Comparison of ENCODE assay signal across 10 mouse cellular contexts in the genomic region with DNA sequence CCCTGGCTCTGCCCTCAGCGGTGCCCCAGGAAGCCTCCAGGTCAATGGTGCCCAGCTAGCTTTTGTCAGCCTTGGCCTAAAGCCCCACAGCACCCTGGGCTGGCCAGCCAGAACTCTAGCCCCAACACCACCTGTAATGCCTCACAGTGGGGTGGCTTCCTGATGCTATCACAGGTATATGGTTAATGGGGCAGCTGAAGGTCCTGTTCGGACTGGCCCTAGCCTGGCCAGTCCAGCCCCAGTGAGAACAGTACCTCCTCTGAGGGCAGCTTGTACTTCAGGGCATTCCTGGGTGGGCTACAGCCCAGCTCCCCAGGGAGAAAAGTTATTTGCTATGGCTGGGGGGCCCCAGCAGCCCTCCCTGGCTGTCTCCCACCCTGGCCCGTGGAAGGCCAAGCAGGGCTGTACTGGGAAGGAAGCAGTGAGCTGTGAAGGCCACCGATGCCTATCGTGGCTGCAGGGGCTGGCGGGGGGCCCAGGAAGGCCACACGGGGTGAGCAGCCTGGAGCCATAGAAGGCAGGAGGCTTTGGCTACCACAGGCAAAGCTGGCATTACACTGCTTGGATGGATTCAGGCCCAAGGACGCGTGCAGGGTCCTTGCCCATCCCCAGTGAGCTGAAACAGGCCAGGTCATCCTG. TPM values are rescaled to one million over a fixed set of nuclear protein-coding genes. Genes with fewer than 3 reads are reported as not detected.
DNase-seq lines count a peak whose midpoint lies in the region.
"Had no signal": no experiment of that assay in that cellular context is flagged by ENCODE, and none has a peak within 500 bp of the region (broad histone marks: within the 10 kb centered on the region; RNA-seq: fewer than 3 reads in every experiment).

No protein-coding gene starts in this region.

- peak; percentile 49 for DNase-seq in gastrocnemius, postnatal 14 days
- no peak for DNase-seq in gastrocnemius, postnatal 4 days (ENCODE audit: low spot score in 2 of 2)
- DNase-seq in adrenal gland, postnatal 10 days = peak; percentile 63
- DNase-seq in heart, postnatal 10 days = peak; percentile 41 to 47
- DNase-seq in kidney, postnatal 36 days = peak; percentile 68 to 74
- DNase-seq in frontal cortex, postnatal 25 days (ENCODE audit: low spot score in 2 of 2) = no peak
- no peak for DNase-seq in thymus, postnatal 36 days
- no peak for DNase-seq in layer of hippocampus, postnatal 36 days
- DNase-seq: cerebellum, adult 18-20 months; left cerebral cortex, postnatal 4 days had no signal

- intact Hi-C loops in gastrocnemius, postnatal 14 days (cut with DNase I; ENCODE audit: low total_unique reads) = no loop called here
- intact Hi-C loops in heart, postnatal 10 days (cut with DNase I) = no loop called here

RNA-seq across cellular contexts. Expression of a gene that starts 0.9 kb away (rescaled TPM):
- not detected for total RNA-seq in gastrocnemius, postnatal 14 days (2021)
- not detected for total RNA-seq in gastrocnemius, postnatal 4 days (2021)
- 1 to 10 TPM in 1 of 2 experiments, under 1 TPM in 1; 0.30 to 1.4 TPM for total RNA-seq in adrenal gland, postnatal 10 days (2021)
- total RNA-seq in heart, postnatal 10 days (2021) = not detected
- under 1 TPM; 0.17 to 0.61 TPM for total RNA-seq in layer of hippocampus, postnatal 36 days (2021)
- total RNA-seq: left cerebral cortex, postnatal 4 days had no signal

RNA-seq across cellular contexts. Expression of a gene that starts 0.9 kb away (rescaled TPM):
- 10 to 100 TPM; 29.8 to 30.2 TPM for total RNA-seq in gastrocnemius, postnatal 14 days (2021)
- 10 to 100 TPM; 46.7 to 50.8 TPM for total RNA-seq in gastrocnemius, postnatal 4 days (2021)
- total RNA-seq in adrenal gland, postnatal 10 days (2021) = 100 to 1,000 TPM; 101 to 118 TPM
- total RNA-seq in heart, postnatal 10 days (2021) = 10 to 100 TPM; 76.6 to 78.5 TPM
- 100 to 1,000 TPM; 125 to 129 TPM for total RNA-seq in layer of hippocampus, postnatal 36 days (2021)

RNA-seq across cellular contexts. Expression of a gene that starts 6.7 kb away (rescaled TPM):
- total RNA-seq in gastrocnemius, postnatal 14 days (2021) = not detected
- total RNA-seq in gastrocnemius, postnatal 4 days (2021) = not detected
- not detected for total RNA-seq in adrenal gland, postnatal 10 days (2021)
- total RNA-seq in heart, postnatal 10 days (2021) = not detected
- under 1 TPM; 0.95 to 0.96 TPM for total RNA-seq in layer of hippocampus, postnatal 36 days (2021)
- total RNA-seq: left cerebral cortex, postnatal 4 days had no signal

RNA-seq across cellular contexts. Expression of a gene that starts 26.1 kb away (rescaled TPM):
- total RNA-seq in gastrocnemius, postnatal 14 days (2021) = 10 to 100 TPM; 10.1 to 10.3 TPM
- 10 to 100 TPM; 15.1 to 17.2 TPM for total RNA-seq in gastrocnemius, postnatal 4 days (2021)
- 10 to 100 TPM; 16.9 to 25.6 TPM for total RNA-seq in adrenal gland, postnatal 10 days (2021)
- total RNA-seq in heart, postnatal 10 days (2021) = 10 to 100 TPM; 13.4 to 18.8 TPM
- 10 to 100 TPM; 49.6 to 55.5 TPM for total RNA-seq in layer of hippocampus, postnatal 36 days (2021)

RNA-seq across cellular contexts. Expression of a gene that starts 40.0 kb away (rescaled TPM):
- total RNA-seq in gastrocnemius, postnatal 14 days (2021) = 1 to 10 TPM; 4.3 to 5.9 TPM
- total RNA-seq in gastrocnemius, postnatal 4 days (2021) = 10 to 100 TPM; 14.2 to 14.5 TPM
- total RNA-seq in adrenal gland, postnatal 10 days (2021) = 10 to 100 TPM; 15.8 to 16.2 TPM
- 10 to 100 TPM; 12.6 to 13.5 TPM for total RNA-seq in heart, postnatal 10 days (2021)
- 10 to 100 TPM; 52.5 to 60.2 TPM for total RNA-seq in layer of hippocampus, postnatal 36 days (2021)

Comparison
In these comparisons a context has a peak if more than half of its experiments do, and no peak if none do; other contexts are left out.
1. DNase-seq: peak in gastrocnemius, postnatal 14 days (single experiment), adrenal gland, postnatal 10 days (single experiment), heart, postnatal 10 days (2 of 2) and kidney, postnatal 36 days (2 of 2); none in gastrocnemius, postnatal 4 days (0 of 2), frontal cortex, postnatal 25 days (0 of 2), thymus, postnatal 36 days (0 of 2) and layer of hippocampus, postnatal 36 days (0 of 2).